Mouse (Mus musculus): ENCODE data around the gene Casc4. TPM values are rescaled to one million over a fixed set of nuclear protein-coding genes. Genes with fewer than 3 reads are reported as not detected.

The Casc4 gene
- polyA plus RNA-seq, 1 experiment = 94.2 TPM

DNA sequence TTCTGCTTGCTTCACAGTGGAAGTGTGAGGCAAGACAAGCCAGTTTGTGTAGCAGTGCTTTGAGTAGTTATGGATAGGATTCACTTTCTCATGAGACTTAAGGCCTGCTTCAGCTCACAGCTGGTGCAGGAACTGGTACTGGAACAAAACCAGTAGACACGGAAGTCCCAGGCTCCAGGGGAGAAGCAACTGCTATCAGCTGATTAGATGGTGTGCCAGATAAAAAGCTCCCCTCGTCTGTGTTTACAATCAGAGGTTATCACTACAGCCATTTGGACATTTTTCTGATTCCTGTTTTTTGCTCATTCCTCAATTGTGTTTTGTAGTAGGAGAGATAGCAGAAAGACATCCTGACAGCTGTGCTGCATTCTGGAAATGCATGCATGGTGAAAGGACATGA lies 14.7 kb upstream of the Casc4 start:
- Histone ChIP-seq H3K27ac (ENCODE audit: insufficient read depth, low read length) (no peak overlapping the region), H3K4me1 (ENCODE audit: control insufficient read depth, insufficient read depth, low read length) (no peaks in the 10 kb centered on the region), H3K4me3 (ENCODE audit: insufficient read depth, low read length) (no peak overlapping the region)
- no peak for TF ChIP-seq POLR2A (IDR thresholded peaks at IDR 0.05; ENCODE audit: low read depth, low read length)

DNA sequence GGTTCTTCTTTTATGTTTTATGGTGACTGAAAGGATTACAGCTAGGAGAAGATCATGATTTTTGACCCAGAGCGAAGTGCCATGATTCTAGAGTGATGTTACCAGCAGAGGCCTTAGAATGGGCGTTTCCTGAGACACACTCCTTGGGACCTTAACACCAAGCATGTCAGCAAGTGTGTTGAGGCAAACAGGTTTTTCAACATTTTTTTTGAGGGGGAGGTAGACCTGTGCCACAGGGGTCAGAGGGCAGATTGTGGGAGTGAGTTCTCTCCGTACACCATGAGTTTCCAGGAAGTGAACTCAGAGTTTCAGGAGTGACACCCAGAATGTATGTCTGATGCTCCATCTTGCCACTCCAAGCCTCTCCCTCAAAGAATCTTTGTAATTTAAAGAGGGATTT lies 12.8 kb upstream of the Casc4 start:
- no peak overlapping the region for H3K4me3 ChIP-seq (ENCODE audit: insufficient read depth, low read length)
- TF ChIP-seq CTCF (IDR thresholded peaks at IDR 0.05; ENCODE audit: borderline replicate concordance, insufficient read depth, low read length) (no peak), POLR2A (IDR thresholded peaks at IDR 0.05; ENCODE audit: low read depth, low read length) (no peak)
- H3K27ac ChIP-seq (ENCODE audit: insufficient read depth, low read length) = no peak overlapping the region
- no peaks in the 10 kb centered on the region for H3K4me1 ChIP-seq (ENCODE audit: control insufficient read depth, insufficient read depth, low read length)

DNA sequence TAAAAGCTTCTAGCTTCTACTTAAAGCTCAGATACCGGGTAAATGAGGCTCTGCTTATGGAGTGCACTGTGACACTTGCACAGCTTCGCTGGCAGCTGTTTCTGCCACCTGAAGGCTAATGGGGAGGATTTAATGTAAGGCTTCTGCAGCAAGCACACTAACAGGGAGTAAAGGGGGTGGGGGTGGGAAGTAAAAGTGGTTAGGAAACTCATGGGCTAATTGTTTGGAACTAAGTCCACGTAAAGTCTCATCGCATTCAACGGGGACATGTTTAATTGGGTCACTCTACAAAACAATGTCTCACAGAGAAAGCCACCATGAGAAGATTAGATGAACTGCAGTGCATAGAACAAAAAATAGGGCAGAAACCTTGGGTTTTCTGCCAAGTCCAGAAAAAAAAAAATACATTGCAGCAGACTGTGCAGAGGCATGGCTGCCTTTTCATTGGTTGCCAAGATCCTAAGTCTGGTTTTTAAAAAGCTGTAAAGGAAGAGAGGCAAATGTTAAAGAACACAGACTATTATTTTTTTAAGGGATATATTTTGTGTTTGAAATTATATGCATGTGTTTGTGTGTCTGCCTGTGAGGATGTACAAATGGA lies 7.3 kb upstream of the Casc4 start:
- Histone ChIP-seq H3K4me3 (ENCODE audit: insufficient read depth, low read length) (no peak overlapping the region), H3K27ac (ENCODE audit: insufficient read depth, low read length) (no peak overlapping the region), H3K4me1 (ENCODE audit: control insufficient read depth, insufficient read depth, low read length) (no peaks in the 10 kb centered on the region)
- TF ChIP-seq POLR2A (IDR thresholded peaks at IDR 0.05; ENCODE audit: low read depth, low read length) = no peak
- TF ChIP-seq CTCF (IDR thresholded peaks at IDR 0.05; ENCODE audit: borderline replicate concordance, insufficient read depth, low read length) = no peak

- H3K27ac ChIP-seq (ENCODE audit: insufficient read depth, low read length) = no peak overlapping the region
- TF ChIP-seq CTCF (IDR thresholded peaks at IDR 0.05; ENCODE audit: borderline replicate concordance, insufficient read depth, low read length) (no peak), POLR2A (IDR thresholded peaks at IDR 0.05; ENCODE audit: low read depth, low read length) (no peak)
- peak overlapping the region; percentile 55 for H3K4me3 ChIP-seq (ENCODE audit: insufficient read depth, low read length)
- H3K4me1 ChIP-seq (ENCODE audit: control insufficient read depth, insufficient read depth, low read length) = no peaks in the 10 kb centered on the region; the same call in 1 of the 2 replicates
Observed at GRCm38 (mm10) chr2:121866071-121866601, 634 bp upstream of the Casc4 start.

- TF ChIP-seq POLR2A (IDR thresholded peaks at IDR 0.05; ENCODE audit: low read depth, low read length) (no peak), CTCF (IDR thresholded peaks at IDR 0.05; ENCODE audit: borderline replicate concordance, insufficient read depth, low read length) (no peak)
- peaks cover 3% of the 10 kb centered on the region; the same call in 1 of the 2 replicates for H3K4me1 ChIP-seq (ENCODE audit: control insufficient read depth, insufficient read depth, low read length)
- H3K4me3 ChIP-seq (ENCODE audit: insufficient read depth, low read length) = peak overlapping the region; percentile 69
- H3K27ac ChIP-seq (ENCODE audit: insufficient read depth, low read length) = no peak overlapping the region
Observed at GRCm38 (mm10) chr2:121867051-121867928, 520 bp downstream of the Casc4 start.

DNA sequence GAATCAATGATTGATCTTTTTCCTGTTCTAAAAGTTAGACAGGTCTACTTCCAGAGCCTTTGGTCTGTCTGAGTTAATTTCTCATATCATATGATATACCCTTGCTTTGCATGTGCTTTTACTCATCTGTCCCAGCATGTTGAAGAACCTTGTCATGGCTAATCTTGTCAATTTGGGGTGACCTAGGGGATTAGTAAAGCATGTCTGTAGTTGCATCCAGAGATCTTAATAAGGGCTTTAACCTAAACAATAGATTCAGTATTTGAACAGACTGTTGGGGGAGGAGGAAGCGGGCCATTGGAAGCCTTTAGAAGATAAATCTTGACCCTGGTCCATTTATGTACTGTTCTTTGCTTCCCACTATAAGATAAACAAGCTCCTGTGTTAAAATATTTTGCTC lies 12.7 kb downstream of the Casc4 start:
- Histone ChIP-seq H3K4me3 (ENCODE audit: insufficient read depth, low read length) (no peak overlapping the region), H3K4me1 (ENCODE audit: control insufficient read depth, insufficient read depth, low read length) (no peaks in the 10 kb centered on the region), H3K27ac (ENCODE audit: insufficient read depth, low read length) (no peak overlapping the region)
- TF ChIP-seq POLR2A (IDR thresholded peaks at IDR 0.05; ENCODE audit: low read depth, low read length) = no peak
- no peak for TF ChIP-seq CTCF (IDR thresholded peaks at IDR 0.05; ENCODE audit: borderline replicate concordance, insufficient read depth, low read length)

DNA sequence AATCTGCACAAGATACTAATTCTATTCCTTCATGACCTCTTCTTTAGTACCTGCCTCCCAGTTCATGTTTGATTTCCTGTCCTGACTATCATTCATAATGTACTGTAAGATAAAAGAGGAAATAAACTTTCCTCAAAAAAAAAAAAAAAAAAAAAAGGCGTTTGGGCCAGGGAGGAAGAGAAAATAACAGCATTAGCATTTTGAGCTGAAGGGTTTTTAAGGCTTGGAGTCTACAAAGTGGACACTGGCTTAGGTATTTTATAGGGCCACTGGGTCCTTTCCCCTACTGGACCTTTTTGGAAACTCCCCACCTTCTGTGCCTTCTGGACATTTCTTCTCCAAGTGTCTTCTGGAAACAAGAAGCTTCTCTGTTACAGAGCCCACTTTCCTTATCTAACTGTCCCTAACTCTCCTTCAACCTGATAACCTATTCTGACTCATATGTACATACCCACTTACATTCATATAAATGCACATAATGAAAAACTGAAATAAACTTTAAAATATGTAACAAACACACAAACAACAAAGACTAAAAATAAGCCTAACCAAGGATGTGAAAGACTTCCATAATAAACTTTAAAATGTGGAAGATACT lies 18.8 kb downstream of the Casc4 start:
- H3K27ac ChIP-seq (ENCODE audit: insufficient read depth, low read length) = no peak overlapping the region
- TF ChIP-seq CTCF (IDR thresholded peaks at IDR 0.05; ENCODE audit: borderline replicate concordance, insufficient read depth, low read length) = no peak
- TF ChIP-seq POLR2A (IDR thresholded peaks at IDR 0.05; ENCODE audit: low read depth, low read length) = no peak
- H3K4me3 ChIP-seq (ENCODE audit: insufficient read depth, low read length) = no peak overlapping the region
- no peaks in the 10 kb centered on the region for H3K4me1 ChIP-seq (ENCODE audit: control insufficient read depth, insufficient read depth, low read length)

DNA sequence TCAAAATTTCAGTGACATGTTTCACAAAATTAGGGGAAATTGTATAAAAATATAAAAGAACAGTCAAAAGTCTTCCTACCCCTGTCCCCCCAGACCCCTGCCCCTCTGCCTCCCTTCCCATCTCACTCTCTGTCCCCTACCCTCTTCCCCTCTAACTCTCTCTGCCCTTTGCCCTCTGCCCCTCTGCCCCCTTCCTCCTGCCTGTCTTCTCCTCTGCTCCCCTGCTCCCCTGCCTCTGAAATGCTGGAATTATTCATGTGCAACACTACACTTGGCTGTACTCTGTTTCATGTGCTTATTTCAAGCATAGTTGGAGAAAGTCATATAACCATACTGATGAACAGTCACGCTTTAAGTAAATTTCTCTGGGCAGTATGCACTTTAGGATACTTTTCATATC lies 19.6 kb downstream of the Casc4 start:
- TF ChIP-seq CTCF (IDR thresholded peaks at IDR 0.05; ENCODE audit: borderline replicate concordance, insufficient read depth, low read length) (no peak), POLR2A (IDR thresholded peaks at IDR 0.05; ENCODE audit: low read depth, low read length) (no peak)
- Histone ChIP-seq H3K27ac (ENCODE audit: insufficient read depth, low read length) (no peak overlapping the region), H3K4me3 (ENCODE audit: insufficient read depth, low read length) (no peak overlapping the region), H3K4me1 (ENCODE audit: control insufficient read depth, insufficient read depth, low read length) (no peaks in the 10 kb centered on the region)

- no peak overlapping the region for H3K4me3 ChIP-seq (ENCODE audit: insufficient read depth, low read length)
- H3K27ac ChIP-seq (ENCODE audit: insufficient read depth, low read length) = no peak overlapping the region
- no peaks in the 10 kb centered on the region for H3K4me1 ChIP-seq (ENCODE audit: control insufficient read depth, insufficient read depth, low read length)
- no peak for TF ChIP-seq CTCF (IDR thresholded peaks at IDR 0.05; ENCODE audit: borderline replicate concordance, insufficient read depth, low read length)
- TF ChIP-seq POLR2A (IDR thresholded peaks at IDR 0.05; ENCODE audit: low read depth, low read length) = no peak
Observed at GRCm38 (mm10) chr2:121888720-121889497, 22.1 kb downstream of the Casc4 start.
